Mouse (Mus musculus): ENCODE data around the gene Ptgfrn. TPM values are rescaled to one million over a fixed set of nuclear protein-coding genes. Genes with fewer than 3 reads are reported as not detected.

The Ptgfrn gene
- 4.0 and 4.2 TPM in 2 replicates for polyA plus RNA-seq (2014; fragmentation: Nextera tagmentation; extraction: Ambion mirVana)

- Histone ChIP-seq H3K4me1 (ENCODE audit: control insufficient read depth, insufficient read depth, low read length) (peaks cover 42% of the 10 kb centered on the region), H3K9ac (replicated peaks; ENCODE audit: low read length) (peak within 1 kb of the TSS; percentile 88), H3K9me3 (ENCODE audit: control insufficient read depth, low read length) (no peaks in the 10 kb centered on the region), H3K27ac (replicated peaks; ENCODE audit: low read depth, low read length) (peak within 1 kb of the TSS; percentile 70), H3K4me3 (replicated peaks; ENCODE audit: low read depth, low read length) (peak within 1 kb of the TSS; percentile 66), H3K36me3 (ENCODE audit: control insufficient read depth, insufficient read depth, low read length) (no peaks in the 10 kb centered on the region), H3K4me2 (ENCODE audit: low read length) (peak within 1 kb of the TSS; percentile 92), H3K27me3 (ENCODE audit: control insufficient read depth, insufficient read depth, low read length) (peaks cover 6% of the 10 kb centered on the region; the same call in 1 of the 2 replicates)
- peak; percentile 73 for ATAC-seq (ENCODE audit: low FRiP score, low TSS enrichment)
- peak; percentile 80 for DNase-seq
- WGBS = under 1% methylated on average over 63 of the region's 81 CpGs
Measured at GRCm38 (mm10) chr3:101110043-101110837, at the start of gene Ptgfrn. Ptgfrn (minus strand) TSS chr3:101110278.

DNA sequence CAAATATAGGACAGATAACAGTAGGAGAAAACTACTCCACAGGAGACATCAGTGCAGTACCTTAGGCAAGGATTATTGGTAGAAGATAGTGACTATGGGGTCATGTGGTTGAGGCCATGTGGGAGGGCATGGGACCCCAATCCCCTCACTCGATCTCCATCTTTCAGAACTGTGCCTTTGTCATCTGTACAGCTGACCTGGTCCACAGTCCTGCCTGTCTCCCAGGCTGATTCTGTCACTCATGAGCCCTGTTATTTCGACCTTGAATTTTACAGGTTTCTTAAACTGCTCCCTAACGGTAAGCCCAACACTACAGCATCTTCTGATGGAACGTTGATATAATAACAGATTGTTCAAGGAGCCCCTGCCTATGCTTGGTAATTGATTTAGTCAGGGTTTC, 49.6 kb upstream of the Ptgfrn start:
- Histone ChIP-seq H3K9me3 (ENCODE audit: control insufficient read depth, low read length) (no peaks in the 10 kb centered on the region), H3K4me1 (ENCODE audit: control insufficient read depth, insufficient read depth, low read length) (peaks cover 18% of the 10 kb centered on the region), H3K27ac (replicated peaks; ENCODE audit: low read depth, low read length) (no peak overlapping the region), H3K36me3 (ENCODE audit: control insufficient read depth, insufficient read depth, low read length) (no peaks in the 10 kb centered on the region), H3K27me3 (ENCODE audit: control insufficient read depth, insufficient read depth, low read length) (no peaks in the 10 kb centered on the region), H3K4me2 (ENCODE audit: low read length) (no peak overlapping the region), H3K4me3 (replicated peaks; ENCODE audit: low read depth, low read length) (no peak overlapping the region), H3K9ac (replicated peaks; ENCODE audit: low read length) (no peak overlapping the region)
- 83% methylated on average over 4 of the region's 4 CpGs for WGBS
- DNase-seq (no peak), ATAC-seq (ENCODE audit: low FRiP score, low TSS enrichment) (no peak)

DNA sequence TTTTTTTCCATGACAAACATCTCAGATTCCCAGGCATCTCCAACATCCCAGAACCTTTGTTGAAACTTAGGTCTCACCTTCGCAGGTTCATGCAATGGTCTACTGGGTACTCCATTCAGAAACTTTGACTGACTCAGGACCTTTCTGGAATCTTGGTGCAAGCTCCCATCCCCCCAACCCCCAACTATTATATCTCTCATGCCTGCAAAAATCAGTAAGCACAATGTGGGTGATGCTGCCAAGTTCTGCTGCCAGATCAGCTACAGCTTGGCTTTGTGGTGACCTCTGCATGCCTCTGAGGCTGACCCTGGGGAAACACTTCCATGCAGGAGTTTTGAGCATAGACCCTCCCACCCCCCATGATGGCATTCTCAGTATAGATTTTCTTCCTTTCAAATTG, 44.0 kb upstream of the Ptgfrn start:
- H3K4me2 ChIP-seq (ENCODE audit: low read length) = no peak overlapping the region
- 95% methylated on average over 1 of the region's 1 CpGs for WGBS
- H3K9ac ChIP-seq (replicated peaks; ENCODE audit: low read length) = no peak overlapping the region
- no peaks in the 10 kb centered on the region for H3K27me3 ChIP-seq (ENCODE audit: control insufficient read depth, insufficient read depth, low read length)
- no peaks in the 10 kb centered on the region for H3K36me3 ChIP-seq (ENCODE audit: control insufficient read depth, insufficient read depth, low read length)
- H3K4me3 ChIP-seq (replicated peaks; ENCODE audit: low read depth, low read length) = no peak overlapping the region
- DNase-seq (no peak), ATAC-seq (ENCODE audit: low FRiP score, low TSS enrichment) (no peak)
- H3K27ac ChIP-seq (replicated peaks; ENCODE audit: low read depth, low read length) = no peak overlapping the region
- H3K9me3 ChIP-seq (ENCODE audit: control insufficient read depth, low read length) = no peaks in the 10 kb centered on the region
- no peaks in the 10 kb centered on the region for H3K4me1 ChIP-seq (ENCODE audit: control insufficient read depth, insufficient read depth, low read length)

DNA sequence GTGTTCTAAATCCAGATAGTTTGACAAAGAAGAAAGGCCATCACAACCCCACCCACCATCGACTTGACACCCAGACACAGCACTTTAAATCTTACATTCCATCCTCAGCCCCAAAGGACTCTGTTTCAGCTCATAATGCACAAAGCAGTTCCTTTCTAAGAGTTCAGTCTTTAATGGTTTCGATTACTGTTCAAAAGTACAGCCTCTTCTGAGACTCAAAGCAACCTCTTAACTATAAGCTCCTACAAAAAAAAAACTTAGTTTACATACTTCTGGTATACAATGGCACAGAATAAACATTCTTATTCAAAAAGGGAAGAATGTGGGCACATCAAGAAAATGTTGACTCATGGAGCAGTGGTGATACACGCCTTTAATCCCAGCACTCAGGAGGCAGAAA, 43.3 kb upstream of the Ptgfrn start:
- Histone ChIP-seq H3K4me3 (replicated peaks; ENCODE audit: low read depth, low read length) (no peak overlapping the region), H3K9me3 (ENCODE audit: control insufficient read depth, low read length) (no peaks in the 10 kb centered on the region), H3K9ac (replicated peaks; ENCODE audit: low read length) (no peak overlapping the region), H3K4me1 (ENCODE audit: control insufficient read depth, insufficient read depth, low read length) (no peaks in the 10 kb centered on the region), H3K4me2 (ENCODE audit: low read length) (no peak overlapping the region), H3K27me3 (ENCODE audit: control insufficient read depth, insufficient read depth, low read length) (no peaks in the 10 kb centered on the region), H3K27ac (replicated peaks; ENCODE audit: low read depth, low read length) (no peak overlapping the region), H3K36me3 (ENCODE audit: control insufficient read depth, insufficient read depth, low read length) (no peaks in the 10 kb centered on the region)
- DNase-seq (no peak), ATAC-seq (ENCODE audit: low FRiP score, low TSS enrichment) (no peak)
- 84% methylated on average over 3 of the region's 3 CpGs for WGBS

GRCm38 (mm10) chr3:101146126-101146772, 36.2 kb upstream of the Ptgfrn start:
- Histone ChIP-seq H3K36me3 (ENCODE audit: control insufficient read depth, insufficient read depth, low read length) (no peaks in the 10 kb centered on the region), H3K4me1 (ENCODE audit: control insufficient read depth, insufficient read depth, low read length) (peaks cover 25% of the 10 kb centered on the region), H3K9me3 (ENCODE audit: control insufficient read depth, low read length) (peaks cover 3% of the 10 kb centered on the region; the same call in 1 of the 2 replicates), H3K27ac (replicated peaks; ENCODE audit: low read depth, low read length) (peak overlapping the region; percentile 90), H3K27me3 (ENCODE audit: control insufficient read depth, insufficient read depth, low read length) (no peaks in the 10 kb centered on the region), H3K4me3 (replicated peaks; ENCODE audit: low read depth, low read length) (no peak overlapping the region), H3K9ac (replicated peaks; ENCODE audit: low read length) (no peak overlapping the region), H3K4me2 (ENCODE audit: low read length) (peak overlapping the region; percentile 53)
- DNase-seq (peak; percentile 71), ATAC-seq (ENCODE audit: low FRiP score, low TSS enrichment) (peak; percentile 48; the same call in 1 of the 2 replicates)
- 23% methylated on average over 7 of the region's 7 CpGs for WGBS

GRCm38 (mm10) chr3:101145292-101146046, 35.4 kb upstream of the Ptgfrn start:
- Histone ChIP-seq H3K9ac (replicated peaks; ENCODE audit: low read length) (no peak overlapping the region; the same call in 1 of the 2 replicates), H3K27me3 (ENCODE audit: control insufficient read depth, insufficient read depth, low read length) (no peaks in the 10 kb centered on the region), H3K4me2 (ENCODE audit: low read length) (peak overlapping the region; percentile 53), H3K27ac (replicated peaks; ENCODE audit: low read depth, low read length) (peak overlapping the region; percentile 90), H3K4me1 (ENCODE audit: control insufficient read depth, insufficient read depth, low read length) (peaks cover 25% of the 10 kb centered on the region), H3K9me3 (ENCODE audit: control insufficient read depth, low read length) (peaks cover 3% of the 10 kb centered on the region; the same call in 1 of the 2 replicates), H3K36me3 (ENCODE audit: control insufficient read depth, insufficient read depth, low read length) (no peaks in the 10 kb centered on the region), H3K4me3 (replicated peaks; ENCODE audit: low read depth, low read length) (0 out of 2 replicates have a peak overlapping the region, but pooled peaks have one; percentile 11)
- peak; percentile 88 for DNase-seq
- peak; percentile 87 for ATAC-seq (ENCODE audit: low FRiP score, low TSS enrichment)
- WGBS = 9% methylated on average over 10 of the region's 10 CpGs

GRCm38 (mm10) chr3:101144366-101144948, 34.4 kb upstream of the Ptgfrn start:
- Histone ChIP-seq H3K9ac (replicated peaks; ENCODE audit: low read length) (no peak overlapping the region), H3K9me3 (ENCODE audit: control insufficient read depth, low read length) (peaks cover 3% of the 10 kb centered on the region; the same call in 1 of the 2 replicates), H3K4me1 (ENCODE audit: control insufficient read depth, insufficient read depth, low read length) (peaks cover 25% of the 10 kb centered on the region), H3K27me3 (ENCODE audit: control insufficient read depth, insufficient read depth, low read length) (no peaks in the 10 kb centered on the region), H3K27ac (replicated peaks; ENCODE audit: low read depth, low read length) (peak overlapping the region; percentile 90), H3K4me2 (ENCODE audit: low read length) (no peak overlapping the region), H3K36me3 (ENCODE audit: control insufficient read depth, insufficient read depth, low read length) (no peaks in the 10 kb centered on the region), H3K4me3 (replicated peaks; ENCODE audit: low read depth, low read length) (no peak overlapping the region)
- DNase-seq (peak; percentile 15), ATAC-seq (ENCODE audit: low FRiP score, low TSS enrichment) (no peak)
- WGBS = 72% methylated on average over 6 of the region's 6 CpGs

- Histone ChIP-seq H3K9me3 (ENCODE audit: control insufficient read depth, low read length) (peaks cover 3% of the 10 kb centered on the region; the same call in 1 of the 2 replicates), H3K9ac (replicated peaks; ENCODE audit: low read length) (no peak overlapping the region), H3K4me1 (ENCODE audit: control insufficient read depth, insufficient read depth, low read length) (peaks cover 25% of the 10 kb centered on the region), H3K36me3 (ENCODE audit: control insufficient read depth, insufficient read depth, low read length) (no peaks in the 10 kb centered on the region), H3K4me3 (replicated peaks; ENCODE audit: low read depth, low read length) (no peak overlapping the region), H3K27ac (replicated peaks; ENCODE audit: low read depth, low read length) (no peak overlapping the region), H3K4me2 (ENCODE audit: low read length) (no peak overlapping the region), H3K27me3 (ENCODE audit: control insufficient read depth, insufficient read depth, low read length) (no peaks in the 10 kb centered on the region)
- DNase-seq (no peak), ATAC-seq (ENCODE audit: low FRiP score, low TSS enrichment) (no peak)
- 90% methylated on average over 7 of the region's 7 CpGs for WGBS
Measured at GRCm38 (mm10) chr3:101143465-101143864, 33.4 kb upstream of the Ptgfrn start.
